Mouse (Mus musculus): ENCODE data around the gene Gpr25.

Gpr25 gene

GRCm38 (mm10) chr1:136232986-136233790, 27.5 kb downstream of the Gpr25 start:
- no peak for DNase-seq (ENCODE audit: low spot score)

GRCm38 (mm10) chr1:136232285-136232926, 28.3 kb downstream of the Gpr25 start:
- no peak for DNase-seq (ENCODE audit: low spot score)

DNA sequence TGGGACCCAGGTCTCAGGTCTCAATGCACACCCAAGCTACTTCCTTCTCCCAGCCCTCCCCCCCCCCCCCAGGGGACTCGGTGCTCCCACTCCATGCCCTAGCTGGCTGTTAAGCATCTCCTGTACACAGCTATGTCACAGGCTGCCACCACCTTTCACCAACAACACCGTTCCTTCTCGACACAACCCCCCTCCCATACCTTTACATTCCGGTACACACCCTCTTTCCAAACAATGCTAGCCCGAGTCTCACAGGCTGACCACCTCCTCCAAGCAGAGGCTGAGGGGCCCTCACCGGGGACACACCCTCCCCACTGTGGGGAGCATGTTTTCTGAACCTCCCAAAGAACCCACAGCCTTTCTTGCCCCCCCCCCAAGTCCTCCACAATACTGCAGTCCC, 29.1 kb downstream of the Gpr25 start:
- no peak for DNase-seq (ENCODE audit: low spot score)

DNA sequence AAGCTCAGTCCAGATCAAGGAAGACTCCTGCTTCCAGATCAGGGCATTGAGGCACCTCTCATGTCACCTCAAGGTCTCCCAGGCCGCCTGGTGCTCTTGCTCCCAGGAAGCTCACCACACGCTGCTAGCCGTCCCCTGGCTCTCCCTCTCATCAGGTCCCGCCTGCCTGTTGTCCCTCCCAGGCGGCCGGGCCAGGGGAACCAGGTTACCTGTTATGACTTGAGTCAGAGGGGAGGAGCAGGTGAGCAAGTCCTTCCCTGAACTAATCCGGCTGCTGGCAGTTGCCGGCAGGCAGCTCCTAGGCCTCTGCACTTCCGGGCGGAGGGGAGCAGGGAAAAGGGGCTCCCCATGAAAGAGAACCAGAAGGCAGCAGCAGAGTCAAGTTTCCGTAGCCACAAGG, 30.5 kb downstream of the Gpr25 start:
- DNase-seq (ENCODE audit: low spot score) = peak; percentile 33

GRCm38 (mm10) chr1:136229040-136229373, 31.7 kb downstream of the Gpr25 start:
- DNase-seq (ENCODE audit: low spot score) = no peak

DNA sequence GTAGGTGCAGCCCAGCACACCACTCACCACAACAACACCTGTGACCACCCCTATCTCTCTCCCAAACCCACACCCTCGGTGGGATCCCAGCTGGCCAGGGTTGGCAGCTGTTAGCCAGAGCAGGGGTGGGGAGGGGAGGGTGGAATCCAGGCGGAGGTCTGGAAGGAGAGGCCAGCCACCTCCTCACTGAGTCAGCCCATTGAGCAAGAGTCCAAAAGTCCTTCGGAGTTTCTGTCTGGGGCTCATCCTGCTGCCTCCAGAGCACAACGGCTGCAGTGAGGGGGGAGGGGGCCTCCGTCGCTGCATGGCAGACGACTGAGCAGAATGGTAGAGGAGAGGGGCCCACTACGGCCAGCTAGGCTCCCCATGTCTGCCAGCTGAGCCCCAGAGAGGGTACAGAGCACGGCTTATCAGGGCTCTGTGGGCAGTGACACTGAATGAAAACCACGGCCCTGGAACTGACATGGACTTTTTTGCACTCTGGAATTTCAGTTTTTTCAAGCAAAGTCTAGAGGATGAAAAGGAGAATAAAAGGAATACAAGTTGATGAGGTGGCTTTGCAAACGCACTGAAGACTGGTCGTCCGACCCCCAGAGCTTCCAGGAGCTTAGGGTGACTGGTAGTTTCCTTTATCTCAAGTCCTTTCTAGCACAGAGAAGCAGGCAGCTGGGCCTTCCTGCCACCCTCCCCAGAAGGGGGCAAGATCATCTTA, 32.2 kb downstream of the Gpr25 start:
- no peak for DNase-seq (ENCODE audit: low spot score)

- peak; percentile 38 for DNase-seq (ENCODE audit: low spot score)
Observed at GRCm38 (mm10) chr1:136227870-136228269, 32.8 kb downstream of the Gpr25 start.

DNA sequence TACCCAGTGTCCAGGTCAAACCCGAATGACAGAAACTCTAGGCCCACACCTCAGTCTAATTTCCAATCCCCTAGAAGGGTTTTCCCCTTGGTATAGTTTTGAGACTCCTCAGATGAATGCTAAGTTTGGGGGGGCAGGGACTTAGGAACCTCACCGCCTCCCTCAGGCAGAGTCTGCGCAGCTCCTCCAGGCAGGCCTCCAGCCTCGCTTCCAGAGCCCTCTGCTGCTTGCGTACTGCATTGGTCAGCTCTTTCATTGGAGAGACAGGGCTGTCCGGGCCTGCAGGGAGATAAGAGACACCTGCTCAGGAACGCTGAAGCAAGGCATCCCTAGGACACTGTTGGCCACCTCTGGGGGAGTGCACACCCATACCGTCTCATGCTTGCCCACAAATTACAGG, 34.0 kb downstream of the Gpr25 start:
- no peak for DNase-seq (ENCODE audit: low spot score)

DNA sequence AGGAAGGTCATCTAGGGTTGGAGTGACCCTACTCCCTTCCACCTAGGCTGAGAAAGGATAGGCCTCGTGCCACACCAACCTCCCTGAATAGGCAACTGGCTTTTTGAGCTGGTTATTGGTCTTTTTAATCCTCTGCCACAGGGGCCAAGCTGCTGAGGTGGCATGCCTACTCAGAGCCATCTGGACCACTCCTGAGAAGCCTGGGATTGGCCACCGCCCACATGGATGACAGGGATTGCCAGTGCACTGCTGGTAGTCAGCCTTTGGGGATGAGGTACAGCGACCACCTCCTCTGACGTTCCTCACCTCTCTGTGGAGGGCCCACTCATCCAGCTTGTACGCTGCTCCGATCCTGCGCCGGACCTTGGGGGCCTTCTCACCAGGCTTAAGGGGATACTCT, 34.8 kb downstream of the Gpr25 start:
- DNase-seq (ENCODE audit: low spot score) = no peak

- no peak for DNase-seq (ENCODE audit: low spot score)
Observed at GRCm38 (mm10) chr1:136223758-136224342, 36.8 kb downstream of the Gpr25 start.

DNA sequence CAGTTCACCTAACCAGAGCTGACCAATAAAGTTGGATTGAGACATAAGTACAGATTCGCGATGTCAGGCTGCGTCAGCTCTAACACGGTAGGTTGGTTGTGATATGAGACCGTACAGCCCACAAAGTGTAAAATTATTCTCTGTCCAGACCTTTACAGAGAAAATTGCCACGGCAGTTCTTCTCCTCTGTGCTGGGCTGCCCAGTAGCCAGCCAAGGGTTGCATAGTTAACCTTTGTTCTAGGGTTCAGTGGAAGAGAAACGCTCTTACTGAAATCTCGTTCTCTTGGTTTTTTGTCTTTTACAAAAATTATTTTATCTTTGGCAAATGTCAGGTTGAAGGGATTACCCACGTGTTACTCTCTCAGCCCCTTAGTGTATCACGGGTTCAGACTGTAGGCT, 38.3 kb downstream of the Gpr25 start:
- DNase-seq (ENCODE audit: low spot score) = no peak

DNA sequence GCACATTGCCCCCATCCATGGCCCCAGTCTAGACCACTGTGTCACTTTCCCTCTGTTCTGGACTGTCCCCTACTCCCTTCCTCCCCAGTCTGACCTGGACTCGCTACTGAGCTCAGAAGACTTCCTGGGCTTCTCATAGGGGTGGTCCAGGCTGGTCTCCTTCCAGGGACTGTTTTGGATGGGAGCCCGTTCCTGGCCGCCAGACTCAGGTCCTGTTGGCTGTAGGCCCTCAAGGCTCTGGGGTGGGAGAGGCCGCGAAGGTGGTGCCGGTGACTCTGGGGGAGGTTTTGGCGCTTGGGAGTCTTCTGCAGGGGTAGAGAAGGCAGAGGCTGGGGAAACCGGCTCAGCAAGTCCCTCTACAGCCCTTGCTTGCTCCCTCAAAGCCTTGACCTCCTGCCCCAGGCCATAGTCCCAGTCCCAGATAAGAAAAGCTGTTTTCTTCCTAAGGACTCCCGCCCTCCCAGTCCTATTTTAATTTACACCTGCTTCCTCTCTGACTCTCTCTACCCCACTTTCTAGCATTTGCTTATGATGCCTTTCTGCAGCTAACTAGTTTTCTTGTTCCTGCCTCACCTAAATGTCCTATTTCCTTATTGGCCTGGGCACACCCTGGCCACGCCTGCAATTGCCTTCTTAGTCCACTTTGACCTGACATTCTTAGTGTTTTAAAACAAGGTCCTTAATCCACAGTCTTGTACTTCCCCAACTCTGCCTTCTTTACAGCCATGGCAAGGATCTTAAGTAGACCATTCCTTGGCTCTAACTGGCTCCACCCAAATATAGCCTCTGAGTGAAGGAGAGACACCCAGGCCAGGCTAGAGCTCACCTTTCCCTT, 40.4 kb downstream of the Gpr25 start:
- peak; percentile 40 for DNase-seq (ENCODE audit: low spot score)

GRCm38 (mm10) chr1:136214304-136214703, 46.4 kb downstream of the Gpr25 start:
- DNase-seq (ENCODE audit: low spot score) = no peak

- DNase-seq (ENCODE audit: low spot score) = no peak
Observed at GRCm38 (mm10) chr1:136212803-136213202, 47.9 kb downstream of the Gpr25 start, which contains the start of gene Mroh3. Mroh3 (minus strand) TSS chr1:136212828.
